ENCODE assay signal across 30 mouse cellular contexts in the genomic region with DNA sequence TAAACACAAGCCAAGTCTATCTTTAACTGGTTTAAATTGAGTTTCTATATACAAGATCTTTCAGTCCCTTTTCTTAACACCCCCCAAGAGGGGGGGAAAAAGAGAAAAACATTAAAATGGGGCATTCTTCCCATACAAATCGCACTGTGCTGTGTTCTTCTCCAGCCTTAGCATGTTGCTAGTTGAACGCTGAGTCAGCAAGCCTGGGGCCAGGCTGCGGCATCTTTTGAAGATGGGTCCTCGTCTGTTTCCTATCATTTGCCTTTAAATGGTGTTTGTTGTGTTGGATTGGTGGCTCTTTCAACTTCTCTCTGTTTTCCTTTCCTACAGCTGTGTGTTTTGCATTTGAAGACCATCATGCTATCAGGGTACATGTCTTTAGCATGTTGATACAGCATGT.
"Had no signal": no experiment of that assay in that cellular context is flagged by ENCODE, and none has a peak within 500 bp of the region (broad histone marks: within the 10 kb centered on the region; RNA-seq: fewer than 3 reads in every experiment).

No protein-coding gene starts in this region.

- DNase-seq: heart, postnatal 10 days; heart, postnatal 14 days; heart, postnatal 36 days; heart, postnatal 4 days; kidney, adult 11 months; kidney, adult 18-20 months; kidney, adult 2 months; kidney, adult 8-10 months; kidney, adult 9 months; kidney, postnatal 14 days; kidney, postnatal 25 days; kidney, postnatal 36 days; kidney, postnatal 4 days; layer of hippocampus, adult 9-11 months; layer of hippocampus, postnatal 36 days had no signal

- H3K4me3 ChIP-seq: heart, embryonic 12.5 days; heart, embryonic 13.5 days; heart, embryonic 15.5 days; hindbrain, embryonic 10.5 days; hindbrain, embryonic 12.5 days; hindbrain, embryonic 13.5 days; hindbrain, embryonic 15.5 days; intestine, embryonic 15.5 days; kidney, embryonic 15.5 days; layer of hippocampus, adult 2 months; left cerebral cortex, adult 2 months had no signal

- H3K27me3 ChIP-seq: heart, embryonic 12.5 days; heart, embryonic 13.5 days; heart, embryonic 15.5 days; hindbrain, embryonic 12.5 days; hindbrain, embryonic 13.5 days; hindbrain, embryonic 15.5 days; intestine, embryonic 15.5 days; kidney, embryonic 15.5 days had no signal

- H3K9me3 ChIP-seq: heart, embryonic 12.5 days; heart, embryonic 13.5 days; heart, embryonic 15.5 days; hindbrain, embryonic 10.5 days; hindbrain, embryonic 12.5 days; hindbrain, embryonic 13.5 days; hindbrain, embryonic 15.5 days; intestine, embryonic 15.5 days; kidney, embryonic 15.5 days had no signal

- H3K36me3 ChIP-seq: hindbrain, embryonic 13.5 days; hindbrain, embryonic 15.5 days; intestine, embryonic 15.5 days had no signal

- H3K4me1 ChIP-seq: heart, embryonic 12.5 days; heart, embryonic 13.5 days; heart, embryonic 15.5 days; hindbrain, embryonic 10.5 days; hindbrain, embryonic 12.5 days; hindbrain, embryonic 13.5 days; hindbrain, embryonic 15.5 days; intestine, embryonic 15.5 days; kidney, embryonic 15.5 days had no signal

- H3K27ac ChIP-seq: heart, embryonic 13.5 days; heart, embryonic 15.5 days; hindbrain, embryonic 10.5 days; hindbrain, embryonic 12.5 days; hindbrain, embryonic 13.5 days; hindbrain, embryonic 14.5 days; hindbrain, embryonic 15.5 days; hindbrain, postnatal 0 days; intestine, embryonic 15.5 days; kidney, embryonic 15.5 days; kidney, postnatal 0 days; layer of hippocampus, adult 2 months; left cerebral cortex, adult 2 months had no signal

- H3K9ac ChIP-seq: heart, embryonic 12.5 days; heart, embryonic 13.5 days; heart, embryonic 15.5 days; hindbrain, embryonic 12.5 days; hindbrain, embryonic 14.5 days; hindbrain, embryonic 15.5 days; intestine, embryonic 15.5 days; kidney, embryonic 15.5 days had no signal

- H3K4me2 ChIP-seq: heart, embryonic 11.5 days; heart, embryonic 12.5 days; heart, embryonic 13.5 days; heart, embryonic 15.5 days; hindbrain, embryonic 12.5 days; hindbrain, embryonic 13.5 days; hindbrain, embryonic 14.5 days; hindbrain, embryonic 15.5 days; intestine, embryonic 15.5 days; kidney, embryonic 15.5 days had no signal
